Mouse (Mus musculus): ENCODE data around the gene Hnrnpa3.
"Not testable (repeated sequence)": the region's sequence is repeated elsewhere in the genome, so short reads cannot be mapped to it uniquely, and the experiment has no call there.

The Hnrnpa3 gene

GRCm38 (mm10) chr2:75637055-75637304 is 22.1 kb upstream of the Hnrnpa3 start:
- DNase-seq (ENCODE audit: low spot score): not testable (repeated sequence)

GRCm38 (mm10) chr2:75637361-75637760 is 21.7 kb upstream of the Hnrnpa3 start:
- DNase-seq (ENCODE audit: low spot score): no peak

GRCm38 (mm10) chr2:75637822-75638221 is 21.2 kb upstream of the Hnrnpa3 start:
- DNase-seq (ENCODE audit: low spot score): not testable (repeated sequence)

GRCm38 (mm10) chr2:75639535-75639934 is 19.5 kb upstream of the Hnrnpa3 start:
- not testable (repeated sequence) for DNase-seq (ENCODE audit: low spot score)

DNA sequence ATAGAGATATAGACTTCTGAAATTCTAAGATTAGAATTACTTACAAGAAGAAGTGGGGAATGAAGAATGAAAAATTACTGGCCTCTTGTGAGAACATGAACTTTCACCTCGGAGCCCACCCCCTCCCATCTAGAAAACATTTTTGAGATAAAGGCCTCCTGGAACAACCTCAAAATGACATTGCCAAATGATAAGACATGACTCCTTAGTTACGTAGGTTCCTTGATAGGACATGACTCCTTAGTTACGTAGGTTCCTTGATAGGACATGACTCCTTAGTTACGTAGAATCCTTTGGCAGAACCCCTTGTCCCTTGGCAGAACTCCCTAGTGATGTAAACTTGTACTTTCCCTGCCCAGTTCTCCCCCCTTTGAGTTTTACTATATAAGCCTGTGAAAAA is 16.7 kb upstream of the Hnrnpa3 start:
- DNase-seq (ENCODE audit: low spot score): not testable (repeated sequence)

DNA sequence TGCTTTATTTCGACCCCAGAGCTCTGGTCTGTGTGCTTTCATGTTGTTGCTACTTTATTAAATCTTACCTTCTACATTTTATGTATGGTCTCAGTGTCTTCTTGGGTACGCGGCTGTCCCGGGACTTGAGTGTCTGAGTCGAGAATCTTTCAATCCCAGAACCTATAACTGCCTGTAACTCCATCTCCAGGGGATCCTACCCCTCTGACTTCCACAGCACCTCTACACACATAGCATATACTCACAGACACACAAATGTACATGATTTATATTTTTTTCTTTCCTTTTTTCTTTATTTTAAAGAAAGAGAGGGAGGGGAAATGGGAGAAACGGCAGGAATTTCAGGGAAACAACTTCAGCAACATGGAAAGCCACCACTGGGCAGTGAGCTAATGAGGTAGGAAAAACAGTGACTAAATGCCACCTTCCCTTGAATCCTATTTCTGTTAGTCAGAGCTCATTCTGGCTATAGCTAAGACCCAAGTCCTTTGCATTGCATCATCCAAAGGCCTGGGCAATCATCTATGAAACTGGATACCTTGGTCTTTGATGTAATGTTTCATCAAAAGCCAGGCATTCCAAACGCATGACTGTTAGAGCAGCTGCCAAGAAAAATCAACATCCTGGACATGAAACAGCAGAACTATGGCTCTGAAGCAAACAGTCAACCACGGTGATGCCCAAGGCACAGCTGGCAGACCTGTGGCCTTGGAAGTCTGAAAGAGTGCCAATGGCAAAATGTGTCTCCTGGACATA is 16.1 kb upstream of the Hnrnpa3 start:
- DNase-seq (ENCODE audit: low spot score): peak; percentile 40

- no peak for DNase-seq (ENCODE audit: low spot score)
Observed at GRCm38 (mm10) chr2:75643950-75644349, 15.1 kb upstream of the Hnrnpa3 start.

DNA sequence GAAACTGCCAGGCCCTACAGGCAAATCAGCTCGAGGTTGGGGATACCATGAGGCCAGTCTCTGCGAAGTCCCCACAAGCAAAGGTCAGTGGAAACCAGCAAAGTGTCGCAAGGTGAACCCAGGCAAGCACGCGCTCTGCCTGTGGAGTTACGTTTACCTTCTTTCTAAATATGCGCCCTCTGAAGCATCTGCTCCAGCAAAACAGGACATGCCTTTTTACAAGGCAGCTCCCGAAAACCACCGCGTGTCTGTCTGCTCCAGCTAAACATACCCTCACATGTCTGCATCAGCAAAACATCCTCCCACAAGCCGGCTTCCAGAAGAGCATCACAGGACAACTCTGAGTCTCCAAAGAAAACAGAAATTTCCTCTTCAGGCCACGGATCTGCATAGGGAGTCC is 13.8 kb upstream of the Hnrnpa3 start:
- no peak for DNase-seq (ENCODE audit: low spot score)

GRCm38 (mm10) chr2:75650437-75650836 is 8.6 kb upstream of the Hnrnpa3 start:
- DNase-seq (ENCODE audit: low spot score): no peak

DNA sequence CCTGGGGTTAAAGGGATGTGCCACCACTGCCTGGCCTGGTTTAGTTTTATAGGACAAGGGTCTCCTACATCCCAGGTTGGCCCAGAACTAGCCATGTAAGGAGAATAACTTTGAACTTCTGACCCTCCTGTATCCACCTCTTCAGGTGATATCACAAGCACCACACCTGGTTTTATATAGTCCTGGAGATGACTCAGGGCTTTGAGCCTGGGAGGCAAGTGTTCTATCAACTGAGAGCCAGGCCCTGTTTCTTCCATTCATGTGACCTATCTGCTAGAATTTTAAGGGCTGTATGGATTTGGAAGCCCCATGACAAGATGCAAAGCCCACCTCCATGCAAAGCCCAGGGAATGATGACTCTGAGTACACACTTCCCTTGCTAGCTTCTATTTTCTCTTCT is 5.9 kb upstream of the Hnrnpa3 start:
- no peak for DNase-seq (ENCODE audit: low spot score)

GRCm38 (mm10) chr2:75654679-75655078 is 4.4 kb upstream of the Hnrnpa3 start:
- no peak for DNase-seq (ENCODE audit: low spot score)

GRCm38 (mm10) chr2:75656924-75657323 is 2.1 kb upstream of the Hnrnpa3 start:
- no peak for DNase-seq (ENCODE audit: low spot score)

- DNase-seq (ENCODE audit: low spot score): peak; percentile 85
Observed at GRCm38 (mm10) chr2:75657907-75658691, 962 bp upstream of the Hnrnpa3 start.

DNA sequence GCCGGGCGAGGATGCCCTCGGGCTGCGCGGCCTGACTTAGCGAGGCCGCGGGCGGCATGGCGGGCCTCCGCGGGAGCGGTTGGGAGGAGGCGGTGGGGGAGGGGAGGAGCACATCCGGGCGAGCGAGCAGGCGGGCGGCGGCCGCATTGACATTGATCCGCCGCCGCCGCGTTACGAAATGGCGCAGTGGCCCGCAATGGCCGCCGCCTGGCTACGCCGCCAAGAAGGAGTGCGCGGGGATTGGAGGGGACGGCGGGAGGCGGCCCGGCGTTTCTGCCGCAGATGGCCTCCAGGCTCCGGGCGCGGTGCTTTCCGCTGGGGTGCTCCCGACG is 534 bp downstream of the Hnrnpa3 start:
- peak; percentile 90 for DNase-seq (ENCODE audit: low spot score)

- DNase-seq (ENCODE audit: low spot score): no peak
Observed at GRCm38 (mm10) chr2:75660255-75660948, 1.3 kb downstream of the Hnrnpa3 start.

DNA sequence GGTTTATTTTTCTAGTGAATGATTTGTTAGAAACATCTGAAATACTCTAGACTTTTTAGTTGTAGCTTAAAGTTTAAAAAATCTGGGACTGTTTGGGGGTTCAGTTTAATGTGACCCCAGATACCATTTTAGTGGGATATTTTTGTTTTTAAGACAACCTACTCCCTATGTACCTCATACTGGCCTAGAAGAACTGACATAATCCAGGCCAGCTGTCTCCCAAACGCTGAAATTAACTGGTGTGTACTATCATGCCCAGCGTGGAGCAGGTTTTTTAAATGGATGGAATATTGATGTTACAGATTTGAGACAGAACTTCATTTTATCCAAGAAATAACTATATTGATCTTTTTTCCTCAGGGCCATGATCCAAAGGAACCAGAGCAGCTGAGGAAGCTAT is 2.0 kb downstream of the Hnrnpa3 start:
- no peak for DNase-seq (ENCODE audit: low spot score)

GRCm38 (mm10) chr2:75669491-75670445 is 10.7 kb downstream of the Hnrnpa3 start:
- peak; percentile 48 for DNase-seq (ENCODE audit: low spot score)

- no peak for DNase-seq (ENCODE audit: low spot score)
Observed at GRCm38 (mm10) chr2:75670446-75671336, 11.6 kb downstream of the Hnrnpa3 start.

DNA sequence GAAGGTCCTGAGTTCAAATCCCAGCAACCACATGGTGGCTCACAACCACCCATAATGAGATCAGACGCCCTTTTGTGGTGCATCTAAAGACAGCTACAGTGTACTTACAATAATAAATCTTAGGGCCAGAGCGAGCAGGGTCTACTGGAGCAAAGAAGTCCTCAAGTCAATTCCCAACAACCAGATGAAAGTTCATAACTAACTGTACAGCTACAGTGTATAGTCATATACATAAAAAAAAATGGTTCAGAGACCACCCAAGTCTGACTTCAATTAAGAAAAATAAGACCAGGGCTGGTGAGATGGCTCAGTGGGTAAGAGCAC is 12.2 kb downstream of the Hnrnpa3 start:
- no peak for DNase-seq (ENCODE audit: low spot score)

DNA sequence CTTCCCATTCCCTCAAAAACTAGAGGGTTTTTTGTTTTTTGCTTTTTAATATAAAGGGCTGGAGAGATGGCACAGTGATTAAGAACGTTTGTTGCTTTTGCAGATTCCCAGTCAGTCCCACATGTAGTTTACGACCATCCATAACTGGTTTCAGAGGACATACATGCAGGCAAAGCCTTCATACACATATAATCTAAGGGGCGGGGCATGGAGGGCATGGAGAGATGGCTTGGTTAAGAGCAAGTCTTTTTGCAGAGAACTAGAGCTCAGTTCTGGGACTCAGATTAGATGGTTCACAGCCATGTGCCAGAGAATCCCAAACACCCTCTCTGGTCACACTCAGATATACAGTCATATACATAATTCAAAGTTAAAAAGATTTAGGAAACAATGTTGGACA is 13.5 kb downstream of the Hnrnpa3 start:
- DNase-seq (ENCODE audit: low spot score): no peak

GRCm38 (mm10) chr2:75676567-75676966 is 17.5 kb downstream of the Hnrnpa3 start:
- no peak for DNase-seq (ENCODE audit: low spot score)

Measured in yolk sac, embryonic 10.5 days (tissue).